13 mouse cellular contexts compared by ENCODE assay signal in genomic region chr11:78509148-78509547, GRCm38 (mm10). TPM values are rescaled to one million over a fixed set of nuclear protein-coding genes. Genes with fewer than 3 reads are reported as not detected.
A peak's percentile ranks its signal among the peaks of the same experiment; 100 is the strongest.
DNase-seq lines count a peak whose midpoint lies in the region; ATAC-seq and TF ChIP-seq lines count a peak whose summit lies in the region.
"Had no signal": no experiment of that assay in that cellular context is flagged by ENCODE, and none has a peak within 500 bp of the region (broad histone marks: within the 10 kb centered on the region; RNA-seq: fewer than 3 reads in every experiment).

No protein-coding gene starts in this region.

- TF ChIP-seq CTCF in heart, adult 2 months (IDR thresholded peaks at IDR 0.05), result peak; percentile 61

- TF ChIP-seq POLR2A in heart, adult 2 months (IDR thresholded peaks at IDR 0.05; ENCODE audit: insufficient read depth, low read depth, low read length), result no peak

- H3K27me3 ChIP-seq in heart, adult 2 months (ENCODE audit: control insufficient read depth, insufficient read depth, low read length), result no peaks in the 10 kb centered on the region
- no peaks in the 10 kb centered on the region for H3K27me3 ChIP-seq in splenic B cell, adult 2 months (ENCODE audit: control insufficient read depth, insufficient read depth, low read length, poor library complexity, severe bottlenecking)
- H3K27me3 ChIP-seq: limb, embryonic 15.5 days had no signal

- no peak for TF ChIP-seq EP300 in heart, adult 2 months (IDR thresholded peaks at IDR 0.05; ENCODE audit: insufficient read depth, low read depth, low read length)

- no peak overlapping the region for H3K27ac ChIP-seq in heart, adult 2 months
- H3K27ac ChIP-seq: limb, embryonic 15.5 days had no signal

- H3K79me2 ChIP-seq in heart, adult 2 months (replicated peaks; ENCODE audit: control insufficient read depth, insufficient read depth, low read length), result no peaks in the 10 kb centered on the region

- ATAC-seq in inflammation-experienced regulatory T-cells, adult 6 months, result no peak
- ATAC-seq: forebrain, embryonic 16.5 days had no signal

- DNase-seq in heart, adult 2 months, result no peak
- DNase-seq in heart, postnatal 10 days, result no peak
- peak; percentile 47 for DNase-seq in lung, postnatal 10 days
- no peak for DNase-seq in lung, postnatal 14 days
- DNase-seq in R1 (ENCODE audit: low read depth, low spot score), result peak; percentile 51
- DNase-seq in splenic B cell, adult 2 months (ENCODE audit: low read depth, low spot score), result peak; percentile 65
- no peak for DNase-seq in layer of hippocampus, postnatal 36 days
- DNase-seq: right cerebral cortex, postnatal 14 days had no signal

- 87% methylated on average over 5 of the region's 5 CpGs for WGBS in heart, adult 2 months

- H3K36me3 ChIP-seq in heart, adult 2 months (ENCODE audit: control insufficient read depth, insufficient read depth, low read length), result no peaks in the 10 kb centered on the region; the same call in 1 of the 2 replicates
- peaks cover 7% of the 10 kb centered on the region for H3K36me3 ChIP-seq in splenic B cell, adult 2 months (ENCODE audit: control insufficient read depth, insufficient read depth, low read length, poor library complexity, severe bottlenecking)

- intact Hi-C loops in heart, adult 2 months (cut with DNase I), result no loop called here
- intact Hi-C loops in heart, postnatal 10 days (cut with DNase I), result no loop called here

- H3K9ac ChIP-seq in heart, adult 2 months (ENCODE audit: low read depth, low read length), result no peak overlapping the region
- H3K9ac ChIP-seq: limb, embryonic 15.5 days had no signal

- no peaks in the 10 kb centered on the region for H3K4me1 ChIP-seq in heart, adult 2 months (ENCODE audit: control insufficient read depth, insufficient read depth, low read length)

- no peak overlapping the region for H3K4me3 ChIP-seq in heart, adult 2 months
- H3K4me3 ChIP-seq: limb, embryonic 15.5 days had no signal

RNA-seq across cellular contexts. Expression of gene Tmem199, which starts 2.8 kb away (rescaled TPM):
- total RNA-seq in heart, adult 2 months (2021), result 10 to 100 TPM; 11.3 to 11.5 TPM
- polyA plus RNA-seq in heart, adult 2 months (2012; rRNA removed), result 7.9 and 14.0 TPM in 2 replicates
- 10 to 100 TPM; 14.9 to 16.6 TPM for total RNA-seq in heart, postnatal 10 days (2021)
- total RNA-seq in layer of hippocampus, postnatal 36 days (2021), result 10 to 100 TPM; 43.0 to 44.0 TPM
- 10 to 100 TPM; 42.2 to 59.5 (median 54.9) TPM for polyA plus RNA-seq in inflammation-experienced regulatory T-cells, adult 6 months (2017; shearing (Covaris generic))

RNA-seq across cellular contexts. Expression of gene Poldip2, which starts 2.8 kb away (rescaled TPM):
- total RNA-seq in heart, adult 2 months (2021), result 100 to 1,000 TPM; 127 to 140 TPM
- polyA plus RNA-seq in heart, adult 2 months (2012; rRNA removed), result 102 and 151 TPM in 2 replicates
- 100 to 1,000 TPM; 161 to 163 TPM for total RNA-seq in heart, postnatal 10 days (2021)
- 100 to 1,000 TPM; 116 to 121 TPM for total RNA-seq in layer of hippocampus, postnatal 36 days (2021)
- 10 to 100 TPM; 12.4 to 16.8 (median 13.2) TPM for polyA plus RNA-seq in inflammation-experienced regulatory T-cells, adult 6 months (2017; shearing (Covaris generic))

RNA-seq across cellular contexts. Expression of gene Sebox, which starts 5.9 kb away (rescaled TPM):
- total RNA-seq in heart, adult 2 months (2021), result not detected
- polyA plus RNA-seq in heart, adult 2 months (2012; rRNA removed), result 0.20 TPM in 1 of 2 replicates, not detected in the other
- not detected for total RNA-seq in heart, postnatal 10 days (2021)
- 1 to 10 TPM; 4.5 to 4.9 TPM for total RNA-seq in layer of hippocampus, postnatal 36 days (2021)
- polyA plus RNA-seq in inflammation-experienced regulatory T-cells, adult 6 months (2017; shearing (Covaris generic)), result not detected
- total RNA-seq: heart, postnatal 25 days had no signal
- polyA plus RNA-seq: large intestine, adult 2 months had no signal

RNA-seq across cellular contexts. Expression of gene Vtn, which starts 10.3 kb away (rescaled TPM):
- 10 to 100 TPM; 21.6 to 24.6 TPM for total RNA-seq in heart, adult 2 months (2021)
- 44.6 and 68.2 TPM in 2 replicates for polyA plus RNA-seq in heart, adult 2 months (2012; rRNA removed)
- 10 to 100 TPM; 23.4 to 28.4 TPM for total RNA-seq in heart, postnatal 10 days (2021)
- 10 to 100 TPM; 54.2 to 70.1 TPM for total RNA-seq in layer of hippocampus, postnatal 36 days (2021)
- not detected for polyA plus RNA-seq in inflammation-experienced regulatory T-cells, adult 6 months (2017; shearing (Covaris generic))

RNA-seq across cellular contexts. Expression of gene Sarm1, which starts 11.6 kb away (rescaled TPM):
- under 1 TPM; 0.45 to 0.52 TPM for total RNA-seq in heart, adult 2 months (2021)
- 0.23 and 0.32 TPM in 2 replicates for polyA plus RNA-seq in heart, adult 2 months (2012; rRNA removed)
- under 1 TPM; 0.22 to 0.30 TPM for total RNA-seq in heart, postnatal 10 days (2021)
- 10 to 100 TPM; 39.9 to 41.1 TPM for total RNA-seq in layer of hippocampus, postnatal 36 days (2021)
- polyA plus RNA-seq in inflammation-experienced regulatory T-cells, adult 6 months (2017; shearing (Covaris generic)), result 1 to 10 TPM in 1 of 3 experiments, under 1 TPM in 2; 0.41 to 2.2 (median 0.97) TPM

Comparison
In these comparisons a context has a peak if more than half of its experiments do, and no peak if none do; other contexts are left out.
1. DNase-seq: peak in lung, postnatal 10 days (single experiment), R1 (single experiment) and splenic B cell, adult 2 months (single experiment); none in heart, adult 2 months (0 of 2), heart, postnatal 10 days (0 of 2), lung, postnatal 14 days (single experiment) and layer of hippocampus, postnatal 36 days (0 of 2).
2. RNA of gene Sebox, which starts 5.9 kb away (total RNA-seq): 4.5 to 4.9 TPM in layer of hippocampus, postnatal 36 days; not detected in heart, postnatal 10 days and not detected in heart, adult 2 months; every median in the first group is over 4 times any median in the second.